Mouse (Mus musculus): ENCODE data around the gene Rag2.

GRCm38 (mm10) chr2:101679164-101679784 is 54.8 kb downstream of the Rag2 start:
- no peak for TF ChIP-seq GATA1 (IDR thresholded peaks at IDR 0.05; ENCODE audit: borderline replicate concordance, low read length)
- TF ChIP-seq FLI1 (IDR thresholded peaks at IDR 0.05; ENCODE audit: low read length) = no peak
